Mouse (Mus musculus) gastrocnemius, postnatal 14 days (tissue): Measurements from ENCODE around the gene Gm43064. TPM values are rescaled to one million over a fixed set of nuclear protein-coding genes. Genes with fewer than 3 reads are reported as not detected.

Experiments used
- total RNA-seq, 2 experiments: library from RNA; stranded (reverse); gene quantifications; 2 replicates each; pipeline ENCODE4 v1.2.3; 2021

The Gm43064 gene
- total RNA-seq, 2 experiments from 2014 or later = 0.11 TPM; not detected in 1

Other genes starting within 250 kb of the Gm43064 start
- gene Syt6, start 234.3 kb upstream of the Gm43064 start, total RNA-seq = not detected
- gene Atg4a-ps, start 163.5 kb upstream of the Gm43064 start, total RNA-seq = 1 to 10 TPM in 1 of 2 experiments, under 1 TPM in 1; 0.13 to 3.5 TPM
- 1 to 10 TPM; 6.7 to 8.2 TPM for gene Olfml3, start 71.6 kb upstream of the Gm43064 start, total RNA-seq
- not detected for gene Gm10964, start 70.2 kb upstream of the Gm43064 start, total RNA-seq
- gene Hipk1, start 18.0 kb upstream of the Gm43064 start, total RNA-seq = 10 to 100 TPM; 45.8 to 71.0 TPM
- 1 to 10 TPM; 3.7 to 7.1 TPM for gene Dclre1b, start 129 bp upstream of the Gm43064 start, total RNA-seq
- 10 to 100 TPM in 1 of 2 experiments, 1 to 10 TPM in 1; 8.6 to 10.6 TPM for gene Ap4b1, start 53 bp upstream of the Gm43064 start, total RNA-seq
- under 1 TPM in 1 of 2 experiments, not detected in 1; 0.33 TPM for gene Bcl2l15, start 23.0 kb downstream of the Gm43064 start, total RNA-seq
- gene Ptpn22, start 50.2 kb downstream of the Gm43064 start, total RNA-seq = under 1 TPM; 0.37 to 0.75 TPM
- 1 to 10 TPM; 6.0 to 7.2 TPM for gene Rsbn1, start 104.5 kb downstream of the Gm43064 start, total RNA-seq
- 1 to 10 TPM; 6.1 to 6.3 TPM for gene Phtf1, start 158.5 kb downstream of the Gm43064 start, total RNA-seq